Mouse (Mus musculus) erythroblast, embryonic 14.5 days (primary cell): ENCODE measurements around the gene Rcc2.

Source experiments
- GATA1 ChIP-seq: IDR thresholded peaks from 2 replicates; pipeline ENCODE4 v1.6.1; 2012; ENCODE audit warnings: low read length, inconsistent platforms, mixed read lengths
- TAL1 ChIP-seq: IDR thresholded peaks from 3 replicates; pipeline ENCODE4 v1.6.1; 2012; ENCODE audit warnings: low read length, inconsistent platforms, mixed read lengths

GRCm38 (mm10) chr4:140688044-140688825 lies 12.1 kb upstream of the Rcc2 start:
- TF ChIP-seq TAL1 (no peak), GATA1 (no peak)
